ENCODE assay signal across 7 mouse cellular contexts in genomic region chr17:71869372-71870231, GRCm38 (mm10).
DNase-seq lines count a peak whose midpoint lies in the region; ATAC-seq and TF ChIP-seq lines count a peak whose summit lies in the region.

No protein-coding gene starts in this region.

- TF ChIP-seq POLR2A in olfactory bulb, adult 2 months (IDR thresholded peaks at IDR 0.05; ENCODE audit: insufficient read depth, low read depth, low read length), result no peak

- H3K36me3 ChIP-seq in intestine, embryonic 14.5 days (ENCODE audit: control insufficient read depth, insufficient read depth, low read length), result no peaks in the 10 kb centered on the region
- no peaks in the 10 kb centered on the region for H3K36me3 ChIP-seq in liver, embryonic 12.5 days

- peak; percentile 85 for ATAC-seq in frontal cortex, adult (ENCODE audit: low TSS enrichment)
- ATAC-seq in intestine, embryonic 14.5 days (replicated peaks; ENCODE audit: low FRiP score, low TSS enrichment, low read depth), result peak; percentile 60
- ATAC-seq in liver, embryonic 12.5 days, result no peak

- no peaks in the 10 kb centered on the region for H3K4me1 ChIP-seq in intestine, embryonic 14.5 days (replicated peaks; ENCODE audit: control insufficient read depth, insufficient read depth, low read length)
- no peaks in the 10 kb centered on the region for H3K4me1 ChIP-seq in liver, embryonic 12.5 days
- peaks cover 11% of the 10 kb centered on the region for H3K4me1 ChIP-seq in olfactory bulb, adult 2 months (ENCODE audit: control insufficient read depth, insufficient read depth, low read length)

- peak; percentile 25 for DNase-seq in ES-CJ7 (ENCODE audit: low read depth, low spot score)
- DNase-seq in adrenal gland, postnatal 10 days, result peak; percentile 54
- peak; percentile 76 for DNase-seq in intestine, embryonic 14.5 days (ENCODE audit: low spot score)
- DNase-seq in thymus, postnatal 10 days (ENCODE audit: low spot score in 2 of 2), result no peak

- 6% methylated on average over 58 of the region's 60 CpGs for WGBS in intestine, embryonic 14.5 days
- 6% methylated on average over 60 of the region's 60 CpGs for WGBS in liver, embryonic 12.5 days (ENCODE audit: insufficient replicate concordance)
- 5% methylated on average over 60 of the region's 60 CpGs for WGBS in olfactory bulb, adult 2 months

- H3K4me2 ChIP-seq in intestine, embryonic 14.5 days (ENCODE audit: low read length), result peak overlapping the region; percentile 89
- H3K4me2 ChIP-seq in liver, embryonic 12.5 days, result peak overlapping the region; percentile 64

- no peak for TF ChIP-seq CTCF in olfactory bulb, adult 2 months (IDR thresholded peaks at IDR 0.05; ENCODE audit: insufficient read depth, low read depth, low read length)

- peak overlapping the region; percentile 43 for H3K4me3 ChIP-seq in intestine, embryonic 14.5 days (ENCODE audit: low read depth, low read length)
- H3K4me3 ChIP-seq in liver, embryonic 12.5 days, result peak overlapping the region; percentile 41
- H3K4me3 ChIP-seq in olfactory bulb, adult 2 months (ENCODE audit: insufficient read depth, low read depth, low read length), result peak overlapping the region; percentile 50

- H3K9me3 ChIP-seq in intestine, embryonic 14.5 days (ENCODE audit: control insufficient read depth, low read length), result no peaks in the 10 kb centered on the region
- H3K9me3 ChIP-seq in liver, embryonic 12.5 days (replicated peaks), result no peaks in the 10 kb centered on the region

- H3K27ac ChIP-seq in intestine, embryonic 14.5 days (ENCODE audit: low read depth), result no peak overlapping the region
- no peak overlapping the region for H3K27ac ChIP-seq in liver, embryonic 12.5 days
- no peak overlapping the region for H3K27ac ChIP-seq in olfactory bulb, adult 2 months (ENCODE audit: insufficient read depth, low read depth, low read length)

- 0 out of 2 replicates have a peak, but pooled peaks cover 2% of the 10 kb centered on the region for H3K27me3 ChIP-seq in intestine, embryonic 14.5 days (replicated peaks; ENCODE audit: control insufficient read depth, insufficient read depth, low read length)
- H3K27me3 ChIP-seq in liver, embryonic 12.5 days (replicated peaks), result peaks cover 29% of the 10 kb centered on the region

- peak overlapping the region; percentile 53 for H3K9ac ChIP-seq in intestine, embryonic 14.5 days (ENCODE audit: low read length)
- H3K9ac ChIP-seq in liver, embryonic 12.5 days, result no peak overlapping the region

Comparison
In these comparisons a context has a peak if more than half of its experiments do, and no peak if none do; other contexts are left out.
1. DNase-seq: peak in ES-CJ7 (single experiment), adrenal gland, postnatal 10 days (single experiment) and intestine, embryonic 14.5 days (single experiment); none in thymus, postnatal 10 days (0 of 2).
2. Peak in every context shown above with its lines, with median percentiles within 50 percentile points of each other: H3K4me3 ChIP-seq.